Mouse (Mus musculus) mouse embryonic stem cell (cell line): ENCODE data around the gene Map4k5.

Source experiments
- in situ Hi-C, 2 experiments: fragments of 300-500 bp; cut with MboI; formaldehyde crosslinking; loops; 1 replicate in 1 of 2; 3 replicates in 1 of 2; pipeline ENCODE4 v1.14.3; 2019 to 2020; ENCODE audit warnings: low sequenced_read_pairs in 2 of 2, low pct_unique_long_range_greater_than_20kb in 1 of 2, mixed read lengths in 1 of 2; ENCODE audit not compliant: unreplicated experiment in 1 of 2

The Map4k5 gene

GRCm38 (mm10) chr12:69807399-69807985 lies 85.5 kb downstream of the Map4k5 start:
- in situ Hi-C loops = no loop called here

GRCm38 (mm10) chr12:69805148-69805547 lies 87.9 kb downstream of the Map4k5 start:
- in situ Hi-C loops = no loop called here

DNA sequence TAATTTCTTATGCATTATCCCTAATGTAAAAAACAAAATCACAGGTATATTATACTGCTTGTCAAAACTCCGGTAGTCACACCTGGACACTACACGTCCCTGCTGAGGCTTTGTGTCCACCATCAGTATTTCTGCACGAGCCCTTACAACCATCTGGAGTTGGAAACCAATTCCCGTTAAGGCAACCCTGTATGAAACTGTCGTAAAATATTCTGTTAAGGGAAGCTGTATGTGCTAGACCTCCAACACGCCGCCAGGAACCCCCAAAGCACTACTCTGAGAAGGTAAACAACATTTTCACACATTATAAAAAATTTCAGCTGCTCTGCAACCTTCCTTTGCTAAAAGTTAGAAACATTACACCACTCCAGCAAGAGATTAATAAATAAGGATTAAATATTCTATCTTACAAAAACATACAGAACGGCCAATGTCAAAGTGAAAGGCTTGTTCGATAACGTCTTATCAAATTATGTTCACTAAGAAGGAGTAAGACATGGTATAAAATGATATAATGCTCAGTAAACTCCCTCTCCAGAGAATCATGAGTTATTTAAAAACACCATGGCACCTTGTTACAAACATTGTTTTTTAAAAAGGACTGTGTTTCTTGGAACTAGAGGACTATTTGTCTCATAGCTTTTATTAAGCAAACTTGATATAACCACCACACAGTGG lies 88.5 kb downstream of the Map4k5 start:
- in situ Hi-C loops = no loop called here

DNA sequence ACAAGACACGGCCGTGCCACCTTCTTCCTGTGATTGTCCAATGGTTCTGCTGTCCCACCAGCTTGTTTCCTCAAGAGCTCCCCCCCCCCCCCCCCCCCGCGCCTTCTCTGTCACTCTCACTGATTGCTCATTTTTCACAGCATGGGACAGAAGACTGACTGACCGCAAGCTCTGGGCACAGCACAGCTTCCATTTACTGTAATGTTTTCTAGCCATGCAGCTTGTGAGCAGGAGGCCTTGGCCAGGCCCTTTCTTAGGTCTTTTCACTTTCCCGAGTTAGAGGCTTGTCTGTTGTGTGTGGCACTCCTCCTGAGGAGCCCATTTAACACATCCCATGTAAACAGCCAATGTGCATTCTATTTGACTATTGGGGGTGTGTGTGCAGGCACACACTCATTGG lies 89.8 kb downstream of the Map4k5 start:
- in situ Hi-C loops = no loop called here

DNA sequence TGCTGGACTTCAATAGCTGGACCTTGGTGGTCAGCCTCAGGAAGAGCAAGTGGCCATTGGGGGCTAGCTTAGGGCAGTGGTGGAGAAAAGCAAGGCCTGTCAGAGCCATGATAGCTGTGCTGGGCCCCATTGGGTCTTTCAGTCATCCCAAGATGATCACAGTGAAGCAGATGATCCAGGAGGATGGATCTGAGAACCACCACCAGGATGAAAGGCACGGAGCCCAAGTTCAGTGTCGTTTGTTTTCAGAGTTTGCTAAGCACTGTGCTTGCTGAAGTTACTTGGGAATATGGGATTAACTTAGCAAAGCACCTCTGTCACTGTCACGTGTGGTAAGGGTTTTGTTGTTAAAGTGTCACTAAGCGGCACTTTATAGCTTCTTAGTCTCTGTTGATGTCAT lies 92.4 kb downstream of the Map4k5 start:
- in situ Hi-C loops = no loop called here

DNA sequence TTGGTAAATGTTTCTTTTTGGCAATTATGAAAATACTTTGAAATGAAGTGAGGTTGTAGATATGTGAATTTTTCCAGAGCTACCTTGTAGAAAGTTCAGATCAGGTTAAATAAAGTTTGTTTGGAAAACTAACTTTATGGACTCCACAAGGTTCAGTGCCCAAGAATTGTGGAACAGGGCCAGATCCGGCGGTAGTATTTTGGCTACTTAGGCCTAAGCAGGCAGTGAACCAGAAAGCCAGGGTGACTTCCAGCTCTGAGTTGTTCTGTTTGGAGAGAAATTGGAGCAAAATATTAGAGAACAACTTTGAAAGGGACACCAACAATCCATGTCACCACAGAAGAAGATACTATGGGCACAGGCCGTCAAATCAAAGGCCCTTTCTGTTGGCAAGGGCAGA lies 96.7 kb downstream of the Map4k5 start:
- in situ Hi-C loops = no loop called here

GRCm38 (mm10) chr12:69790530-69791505 lies 102.2 kb downstream of the Map4k5 start, which contains the start of gene Cdkl1:
Gene Cdkl1, minus strand, starts transcription at chr12:69791267.
- in situ Hi-C loops = no loop called here

- in situ Hi-C loops = no loop called here
These were observed 103.1 kb downstream of the Map4k5 start for GRCm38 (mm10) chr12:69789766-69790529.

- in situ Hi-C loops = no loop called here
These were observed 104.6 kb downstream of the Map4k5 start for GRCm38 (mm10) chr12:69788380-69788779.

- in situ Hi-C loops = no loop called here
These were observed 107.5 kb downstream of the Map4k5 start for GRCm38 (mm10) chr12:69785471-69785870.

GRCm38 (mm10) chr12:69783247-69784025 lies 109.6 kb downstream of the Map4k5 start:
- in situ Hi-C loops = no loop called here

GRCm38 (mm10) chr12:69781935-69782650 lies 110.9 kb downstream of the Map4k5 start:
- in situ Hi-C loops = no loop called here

DNA sequence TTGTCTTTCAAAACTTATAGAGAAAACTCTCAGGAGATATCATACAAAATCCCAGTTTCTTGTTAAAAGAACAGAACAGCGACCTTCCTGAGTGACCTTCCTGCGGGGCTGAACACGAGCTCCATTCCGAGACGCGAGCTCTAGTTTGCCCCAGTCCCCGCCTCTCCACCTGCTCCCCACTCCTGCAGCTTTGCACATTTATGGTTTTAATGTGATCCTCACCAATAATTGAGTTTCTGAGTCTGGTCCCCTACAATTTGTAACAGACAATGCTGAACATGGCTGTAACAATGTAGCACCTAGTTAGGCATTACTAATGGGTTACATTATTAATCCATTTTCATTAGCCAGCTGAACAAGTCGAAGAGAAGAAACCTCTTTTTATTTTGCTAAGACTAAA lies 111.5 kb downstream of the Map4k5 start:
- in situ Hi-C loops = no loop called here

GRCm38 (mm10) chr12:69777957-69778356 lies 115.0 kb downstream of the Map4k5 start:
- in situ Hi-C loops = no loop called here

GRCm38 (mm10) chr12:69777341-69777730 lies 115.7 kb downstream of the Map4k5 start:
- in situ Hi-C loops = no loop called here

DNA sequence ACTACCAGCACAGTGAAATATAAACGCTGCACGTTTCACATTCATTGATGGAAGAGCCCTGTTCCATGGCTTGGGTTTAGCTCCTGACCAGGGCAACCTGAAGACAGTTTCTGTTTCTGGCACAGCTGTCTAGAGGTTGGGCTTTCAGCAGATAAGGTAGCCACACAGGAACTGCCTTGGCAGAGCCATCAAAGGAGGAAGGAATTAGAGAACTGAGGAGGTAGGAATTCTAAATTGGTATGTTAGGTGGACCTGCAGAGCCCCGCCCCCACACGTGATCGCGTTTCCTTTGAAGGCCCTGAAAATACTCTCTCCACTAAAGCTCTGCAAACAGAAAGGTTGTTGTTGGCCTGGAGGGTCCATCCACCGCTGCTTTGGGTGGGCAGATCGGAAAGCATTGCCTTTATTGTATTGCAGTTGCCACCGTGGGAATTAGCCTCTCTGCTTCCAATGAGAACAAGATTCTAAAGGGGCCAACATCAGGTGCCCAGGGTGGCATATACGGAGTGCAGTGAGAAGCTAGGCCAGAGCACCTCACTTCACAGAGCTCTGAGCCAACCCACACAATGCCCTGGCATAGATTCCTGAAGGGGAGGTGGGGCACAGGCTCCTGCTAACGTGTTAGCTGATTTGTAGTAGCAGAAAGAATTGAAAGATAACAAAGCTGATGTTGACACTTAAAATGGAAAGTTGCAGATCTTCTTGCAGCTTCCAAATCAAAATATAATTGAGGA lies 116.2 kb downstream of the Map4k5 start:
- in situ Hi-C loops = no loop called here

- in situ Hi-C loops = no loop called here
These were observed 124.2 kb downstream of the Map4k5 start for GRCm38 (mm10) chr12:69768841-69769240.
